In genomic region chr9:115492431-115493171, GRCm38 (mm10) we compare ENCODE assay signal across 18 mouse cellular contexts.
DNase-seq lines count a peak whose midpoint lies in the region; ATAC-seq lines count a peak whose summit lies in the region.
"Had no signal": no experiment of that assay in that cellular context is flagged by ENCODE, and none has a peak within 500 bp of the region (broad histone marks: within the 10 kb centered on the region; RNA-seq: fewer than 3 reads in every experiment).

No protein-coding gene starts in this region.

- no peaks in the 10 kb centered on the region for H3K27me3 ChIP-seq in midbrain, embryonic 10.5 days (ENCODE audit: low read depth, poor library complexity, severe bottlenecking)
- H3K27me3 ChIP-seq: hindbrain, embryonic 12.5 days; midbrain, embryonic 13.5 days had no signal

- no peaks in the 10 kb centered on the region for H3K36me3 ChIP-seq in midbrain, embryonic 10.5 days
- H3K36me3 ChIP-seq: hindbrain, embryonic 12.5 days; midbrain, embryonic 13.5 days had no signal

- H3K4me1 ChIP-seq in midbrain, embryonic 10.5 days, result no peaks in the 10 kb centered on the region
- H3K4me1 ChIP-seq: hindbrain, embryonic 12.5 days; midbrain, embryonic 13.5 days had no signal

- WGBS in midbrain, embryonic 10.5 days, result 86% methylated on average over 6 of the region's 6 CpGs

- no peak overlapping the region for H3K27ac ChIP-seq in midbrain, embryonic 10.5 days (replicated peaks)
- H3K27ac ChIP-seq: hindbrain, embryonic 12.5 days; midbrain, embryonic 13.5 days had no signal

- H3K4me3 ChIP-seq in midbrain, embryonic 10.5 days, result no peak overlapping the region
- H3K4me3 ChIP-seq: erythroblast, embryonic 14.5 days; hindbrain, embryonic 12.5 days; midbrain, embryonic 13.5 days had no signal

- ATAC-seq in CD4-positive, CD25-positive, alpha-beta regulatory T cell, adult 4 months, result peak; percentile 82
- ATAC-seq in megakaryocyte, adult 5-6 weeks (ENCODE audit: poor library complexity, severe bottlenecking), result peak; percentile 79
- ATAC-seq: liver, postnatal 0 days; midbrain, embryonic 13.5 days; Patski had no signal

- no peaks in the 10 kb centered on the region for H3K9me3 ChIP-seq in midbrain, embryonic 10.5 days (replicated peaks)
- H3K9me3 ChIP-seq: hindbrain, embryonic 12.5 days; midbrain, embryonic 13.5 days had no signal

- peak; percentile 22 to 33 for DNase-seq in lung, adult 18-20 months
- no peak for DNase-seq in lung, postnatal 10 days
- peak; percentile 23 to 38 for DNase-seq in spleen, postnatal 10 days (ENCODE audit: low spot score in 2 of 2)
- DNase-seq in gastrocnemius, postnatal 10 days, result no peak
- DNase-seq in testis, postnatal 10 days (ENCODE audit: low spot score), result no peak
- no peak for DNase-seq in midbrain, embryonic 10.5 days (ENCODE audit: low spot score)
- DNase-seq: adrenal gland, adult 8-10 months; cerebellum, adult 9-10 months; kidney, adult 18-20 months; kidney, postnatal 4 days; liver, postnatal 0 days; thymus, adult 2 months had no signal

Comparison
In these comparisons a context has a peak if more than half of its experiments do, and no peak if none do; other contexts are left out.
1. DNase-seq: peak in lung, adult 18-20 months (2 of 2) and spleen, postnatal 10 days (2 of 2); none in lung, postnatal 10 days (single experiment), gastrocnemius, postnatal 10 days (single experiment), testis, postnatal 10 days (single experiment) and midbrain, embryonic 10.5 days (single experiment).